Mouse (Mus musculus): Measurements from ENCODE around the gene Klrg2. TPM values are rescaled to one million over a fixed set of nuclear protein-coding genes. Genes with fewer than 3 reads are reported as not detected.
"Not testable (repeated sequence)": the region's sequence is repeated elsewhere in the genome, so short reads cannot be mapped to it uniquely, and the experiment has no call there.

Gene Klrg2
- 0.30 and 0.57 TPM in 2 replicates for polyA plus RNA-seq (2014; fragmentation: Nextera tagmentation; extraction: Ambion mirVana)

GRCm38 (mm10) chr6:38636852-38637618 is at the start of gene Klrg2:
Gene Klrg2 (minus strand): TSS chr6:38637242.
- H3K4me2 ChIP-seq (replicated peaks; ENCODE audit: low read depth, low read length) = peak within 1 kb of the TSS; percentile 99

GRCm38 (mm10) chr6:38682532-38682931 is 45.5 kb upstream of the Klrg2 start:
- Histone ChIP-seq H3K4me1 (ENCODE audit: control insufficient read depth, insufficient read depth, low read length) (no peaks in the 10 kb centered on the region), H3K27ac (ENCODE audit: low read length) (no peak overlapping the region), H3K27me3 (ENCODE audit: control insufficient read depth, insufficient read depth, low read length) (no peaks in the 10 kb centered on the region), H3K9me3 (ENCODE audit: control insufficient read depth, low read depth, low read length) (no peaks in the 10 kb centered on the region), H3K9ac (replicated peaks; ENCODE audit: low read depth, low read length) (no peak overlapping the region), H3K4me3 (ENCODE audit: low read depth, low read length) (no peak overlapping the region), H3K4me2 (replicated peaks; ENCODE audit: low read depth, low read length) (no peak overlapping the region), H3K36me3 (ENCODE audit: control insufficient read depth, insufficient read depth, low read length) (no peaks in the 10 kb centered on the region)
- ATAC-seq (ENCODE audit: insufficient number of reproducible peaks, insufficient read depth, low FRiP score, low read depth) = no peak
- 67% methylated on average over 2 of the region's 2 CpGs for WGBS

More at GRCm38 (mm10) chr6:38636852-38637618, at the start of gene Klrg2:
- no peaks in the 10 kb centered on the region for H3K36me3 ChIP-seq (ENCODE audit: control insufficient read depth, insufficient read depth, low read length)
- 1% methylated on average over 60 of the region's 60 CpGs for WGBS
- H3K4me1 ChIP-seq (ENCODE audit: control insufficient read depth, insufficient read depth, low read length) = peaks cover 14% of the 10 kb centered on the region; the same call in 1 of the 2 replicates
- no peak within 1 kb of the TSS for H3K27ac ChIP-seq (ENCODE audit: low read length)
- H3K9ac ChIP-seq (replicated peaks; ENCODE audit: low read depth, low read length) = peak within 1 kb of the TSS; percentile 28; the same call in 1 of the 2 replicates
- H3K9me3 ChIP-seq (ENCODE audit: control insufficient read depth, low read depth, low read length) = no peaks in the 10 kb centered on the region
- peak; percentile 82 for ATAC-seq (ENCODE audit: insufficient number of reproducible peaks, insufficient read depth, low FRiP score, low read depth)
- H3K4me3 ChIP-seq (ENCODE audit: low read depth, low read length) = peak within 1 kb of the TSS; percentile 47
- peaks cover 58% of the 10 kb centered on the region for H3K27me3 ChIP-seq (ENCODE audit: control insufficient read depth, insufficient read depth, low read length)

- Histone ChIP-seq H3K4me2 (replicated peaks; ENCODE audit: low read depth, low read length) (no peak overlapping the region), H3K27me3 (ENCODE audit: control insufficient read depth, insufficient read depth, low read length) (no peaks in the 10 kb centered on the region), H3K27ac (ENCODE audit: low read length) (no peak overlapping the region), H3K9me3 (ENCODE audit: control insufficient read depth, low read depth, low read length) (no peaks in the 10 kb centered on the region), H3K9ac (replicated peaks; ENCODE audit: low read depth, low read length) (no peak overlapping the region), H3K4me3 (ENCODE audit: low read depth, low read length) (no peak overlapping the region), H3K4me1 (ENCODE audit: control insufficient read depth, insufficient read depth, low read length) (no peaks in the 10 kb centered on the region), H3K36me3 (ENCODE audit: control insufficient read depth, insufficient read depth, low read length) (no peaks in the 10 kb centered on the region)
- 73% methylated on average over 9 of the region's 9 CpGs for WGBS
- ATAC-seq (ENCODE audit: insufficient number of reproducible peaks, insufficient read depth, low FRiP score, low read depth) = no peak
Observed at GRCm38 (mm10) chr6:38677629-38678028, 40.6 kb upstream of the Klrg2 start.

- H3K4me1 ChIP-seq (ENCODE audit: control insufficient read depth, insufficient read depth, low read length) = no peaks in the 10 kb centered on the region
- H3K9me3 ChIP-seq (ENCODE audit: control insufficient read depth, low read depth, low read length) = no peaks in the 10 kb centered on the region
- ATAC-seq (ENCODE audit: insufficient number of reproducible peaks, insufficient read depth, low FRiP score, low read depth) = no peak
- H3K27me3 ChIP-seq (ENCODE audit: control insufficient read depth, insufficient read depth, low read length) = no peaks in the 10 kb centered on the region
- no peak overlapping the region for H3K27ac ChIP-seq (ENCODE audit: low read length)
- H3K4me2 ChIP-seq (replicated peaks; ENCODE audit: low read depth, low read length) = no peak overlapping the region
- no peak overlapping the region for H3K9ac ChIP-seq (replicated peaks; ENCODE audit: low read depth, low read length)
- WGBS = 76% methylated on average over 14 of the region's 14 CpGs
- H3K36me3 ChIP-seq (ENCODE audit: control insufficient read depth, insufficient read depth, low read length) = no peaks in the 10 kb centered on the region
- no peak overlapping the region for H3K4me3 ChIP-seq (ENCODE audit: low read depth, low read length)
Observed at GRCm38 (mm10) chr6:38676723-38677122, 39.7 kb upstream of the Klrg2 start.

- Histone ChIP-seq H3K4me1 (ENCODE audit: control insufficient read depth, insufficient read depth, low read length) (no peaks in the 10 kb centered on the region), H3K9ac (replicated peaks; ENCODE audit: low read depth, low read length) (no peak overlapping the region), H3K36me3 (ENCODE audit: control insufficient read depth, insufficient read depth, low read length) (no peaks in the 10 kb centered on the region), H3K4me2 (replicated peaks; ENCODE audit: low read depth, low read length) (no peak overlapping the region), H3K4me3 (ENCODE audit: low read depth, low read length) (no peak overlapping the region), H3K27me3 (ENCODE audit: control insufficient read depth, insufficient read depth, low read length) (no peaks in the 10 kb centered on the region), H3K9me3 (ENCODE audit: control insufficient read depth, low read depth, low read length) (no peaks in the 10 kb centered on the region), H3K27ac (ENCODE audit: low read length) (no peak overlapping the region)
- WGBS = 73% methylated on average over 6 of the region's 6 CpGs
- no peak for ATAC-seq (ENCODE audit: insufficient number of reproducible peaks, insufficient read depth, low FRiP score, low read depth)
Observed at GRCm38 (mm10) chr6:38676217-38676616, 39.2 kb upstream of the Klrg2 start.

GRCm38 (mm10) chr6:38672011-38672410 is 35.0 kb upstream of the Klrg2 start:
- H3K27me3 ChIP-seq (ENCODE audit: control insufficient read depth, insufficient read depth, low read length) = no peaks in the 10 kb centered on the region
- whole genome bisulfite sequencing = 87% methylated on average over 3 of the region's 3 CpGs
- H3K4me3 ChIP-seq (ENCODE audit: low read depth, low read length) = no peak overlapping the region
- no peak overlapping the region for H3K9ac ChIP-seq (replicated peaks; ENCODE audit: low read depth, low read length)
- H3K4me1 ChIP-seq (ENCODE audit: control insufficient read depth, insufficient read depth, low read length) = no peaks in the 10 kb centered on the region
- H3K36me3 ChIP-seq (ENCODE audit: control insufficient read depth, insufficient read depth, low read length) = no peaks in the 10 kb centered on the region
- ATAC-seq (ENCODE audit: insufficient number of reproducible peaks, insufficient read depth, low FRiP score, low read depth) = no peak
- H3K4me2 ChIP-seq (replicated peaks; ENCODE audit: low read depth, low read length) = no peak overlapping the region
- H3K27ac ChIP-seq (ENCODE audit: low read length) = no peak overlapping the region
- no peaks in the 10 kb centered on the region for H3K9me3 ChIP-seq (ENCODE audit: control insufficient read depth, low read depth, low read length)

- H3K9ac ChIP-seq (replicated peaks; ENCODE audit: low read depth, low read length) = no peak overlapping the region
- WGBS = 78% methylated on average over 7 of the region's 7 CpGs
- H3K27ac ChIP-seq (ENCODE audit: low read length) = no peak overlapping the region
- ATAC-seq (ENCODE audit: insufficient number of reproducible peaks, insufficient read depth, low FRiP score, low read depth) = no peak
- H3K4me3 ChIP-seq (ENCODE audit: low read depth, low read length) = no peak overlapping the region
- H3K9me3 ChIP-seq (ENCODE audit: control insufficient read depth, low read depth, low read length) = no peaks in the 10 kb centered on the region
- no peak overlapping the region for H3K4me2 ChIP-seq (replicated peaks; ENCODE audit: low read depth, low read length)
- no peaks in the 10 kb centered on the region for H3K4me1 ChIP-seq (ENCODE audit: control insufficient read depth, insufficient read depth, low read length)
- H3K27me3 ChIP-seq (ENCODE audit: control insufficient read depth, insufficient read depth, low read length) = no peaks in the 10 kb centered on the region
- no peaks in the 10 kb centered on the region for H3K36me3 ChIP-seq (ENCODE audit: control insufficient read depth, insufficient read depth, low read length)
Observed at GRCm38 (mm10) chr6:38671270-38671669, 34.2 kb upstream of the Klrg2 start.

GRCm38 (mm10) chr6:38670488-38670887 is 33.4 kb upstream of the Klrg2 start:
- WGBS = 63% methylated on average over 1 of the region's 1 CpGs
- H3K9me3 ChIP-seq (ENCODE audit: control insufficient read depth, low read depth, low read length); H3K4me2 ChIP-seq (replicated peaks; ENCODE audit: low read depth, low read length); H3K4me3 ChIP-seq (ENCODE audit: low read depth, low read length); ATAC-seq (ENCODE audit: insufficient number of reproducible peaks, insufficient read depth, low FRiP score, low read depth); H3K27ac ChIP-seq (ENCODE audit: low read length); H3K4me1 ChIP-seq (ENCODE audit: control insufficient read depth, insufficient read depth, low read length); H3K36me3 ChIP-seq (ENCODE audit: control insufficient read depth, insufficient read depth, low read length); H3K9ac ChIP-seq (replicated peaks; ENCODE audit: low read depth, low read length); H3K27me3 ChIP-seq (ENCODE audit: control insufficient read depth, insufficient read depth, low read length): not testable (repeated sequence)

GRCm38 (mm10) chr6:38669580-38669979 is 32.5 kb upstream of the Klrg2 start:
- no peaks in the 10 kb centered on the region for H3K9me3 ChIP-seq (ENCODE audit: control insufficient read depth, low read depth, low read length)
- no peak overlapping the region for H3K27ac ChIP-seq (ENCODE audit: low read length)
- H3K4me2 ChIP-seq (replicated peaks; ENCODE audit: low read depth, low read length) = no peak overlapping the region
- H3K4me1 ChIP-seq (ENCODE audit: control insufficient read depth, insufficient read depth, low read length) = no peaks in the 10 kb centered on the region
- no peaks in the 10 kb centered on the region for H3K36me3 ChIP-seq (ENCODE audit: control insufficient read depth, insufficient read depth, low read length)
- no peak overlapping the region for H3K9ac ChIP-seq (replicated peaks; ENCODE audit: low read depth, low read length)
- no peak overlapping the region for H3K4me3 ChIP-seq (ENCODE audit: low read depth, low read length)
- no peak for ATAC-seq (ENCODE audit: insufficient number of reproducible peaks, insufficient read depth, low FRiP score, low read depth)
- WGBS = 69% methylated on average over 6 of the region's 6 CpGs
- H3K27me3 ChIP-seq (ENCODE audit: control insufficient read depth, insufficient read depth, low read length) = peaks cover 4% of the 10 kb centered on the region; the same call in 1 of the 2 replicates
